Mouse (Mus musculus) CD4-positive helper T cell, adult 2 months (primary cell): ENCODE data around the gene Ttc28.
"Not testable (repeated sequence)": the region's sequence is repeated elsewhere in the genome, so short reads cannot be mapped to it uniquely, and the experiment has no call there.

ENCODE experiments used
- DNase-seq: peaks from one replicate; pipeline ENCODE4 v3.0.0-alpha.2; 2012; ENCODE audit warnings: low read depth, missing footprints, low spot score

Ttc28 gene

GRCm38 (mm10) chr5:110879584-110880374 lies at the start of gene Ttc28:
Gene Ttc28 (plus strand): TSS chr5:110879803.
- peak; percentile 84 for DNase-seq

- DNase-seq = no peak
These were observed 48.4 kb upstream of the Ttc28 start for GRCm38 (mm10) chr5:110831036-110831720.

GRCm38 (mm10) chr5:110835959-110836358 lies 43.6 kb upstream of the Ttc28 start:
- DNase-seq = no peak

- not testable (repeated sequence) for DNase-seq
These were observed 41.6 kb upstream of the Ttc28 start for GRCm38 (mm10) chr5:110838016-110838415.

- no peak for DNase-seq
These were observed 40.4 kb upstream of the Ttc28 start for GRCm38 (mm10) chr5:110839038-110839677.

- DNase-seq = peak; percentile 97
These were observed 39.8 kb upstream of the Ttc28 start, which contains the start of the genes Hscb and Chek2 for GRCm38 (mm10) chr5:110839678-110840365. Gene Hscb (minus strand): TSS chr5:110839777. Gene Chek2 (plus strand): TSS chr5:110839979.

- DNase-seq = peak; percentile 77
These were observed 39.1 kb upstream of the Ttc28 start for GRCm38 (mm10) chr5:110840465-110840864.

GRCm38 (mm10) chr5:110841046-110841862 lies 38.3 kb upstream of the Ttc28 start:
- DNase-seq = no peak

GRCm38 (mm10) chr5:110852990-110853389 lies 26.6 kb upstream of the Ttc28 start:
- DNase-seq = no peak

GRCm38 (mm10) chr5:110857091-110857490 lies 22.5 kb upstream of the Ttc28 start:
- DNase-seq = no peak

- DNase-seq = no peak
These were observed 20.5 kb upstream of the Ttc28 start for GRCm38 (mm10) chr5:110859013-110859650.

GRCm38 (mm10) chr5:110860445-110860844 lies 19.2 kb upstream of the Ttc28 start:
- DNase-seq = no peak

- DNase-seq = no peak
These were observed 11.1 kb upstream of the Ttc28 start for GRCm38 (mm10) chr5:110868460-110868859.

- DNase-seq = no peak
These were observed 10.3 kb upstream of the Ttc28 start for GRCm38 (mm10) chr5:110869242-110869669.

- DNase-seq = no peak
These were observed 6.4 kb upstream of the Ttc28 start for GRCm38 (mm10) chr5:110873160-110873559.

- DNase-seq = no peak
These were observed 4.9 kb upstream of the Ttc28 start for GRCm38 (mm10) chr5:110874711-110875110.

GRCm38 (mm10) chr5:110875286-110875685 lies 4.3 kb upstream of the Ttc28 start:
- DNase-seq = no peak

GRCm38 (mm10) chr5:110877666-110878505 lies 1.7 kb upstream of the Ttc28 start:
- DNase-seq = no peak

- not testable (repeated sequence) for DNase-seq
These were observed 1.1 kb upstream of the Ttc28 start for GRCm38 (mm10) chr5:110878526-110878925.
